Mouse (Mus musculus): ENCODE measurements around the gene Mcf2l. TPM values are rescaled to one million over a fixed set of nuclear protein-coding genes. Genes with fewer than 3 reads are reported as not detected.

The Mcf2l gene
- polyA plus RNA-seq, 1 experiment, result 17.3 TPM

- WGBS, result 72% methylated on average over 7 of the region's 7 CpGs
- no peak overlapping the region for H3K27ac ChIP-seq (ENCODE audit: control insufficient read depth, insufficient read depth, low read depth, low read length, poor library complexity)
- H3K4me1 ChIP-seq (ENCODE audit: control insufficient read depth, insufficient read depth, low read length), result peaks cover 2% of the 10 kb centered on the region; the same call in 1 of the 2 replicates
- H3K4me3 ChIP-seq (replicated peaks; ENCODE audit: control insufficient read depth, low read depth, low read length), result no peak overlapping the region
- TF ChIP-seq CTCF (IDR thresholded peaks at IDR 0.05; ENCODE audit: control insufficient read depth, insufficient read depth, low read length), result no peak
- no peak for TF ChIP-seq POLR2A (IDR thresholded peaks at IDR 0.05; ENCODE audit: borderline replicate concordance, control insufficient read depth, low read depth, low read length)
Measured at GRCm38 (mm10) chr8:12951051-12951630, 77.5 kb downstream of the Mcf2l start.

GRCm38 (mm10) chr8:12952699-12953098 lies 79.1 kb downstream of the Mcf2l start:
- no peak for TF ChIP-seq CTCF (IDR thresholded peaks at IDR 0.05; ENCODE audit: control insufficient read depth, insufficient read depth, low read length)
- peaks cover 5% of the 10 kb centered on the region; the same call in 1 of the 2 replicates for H3K4me1 ChIP-seq (ENCODE audit: control insufficient read depth, insufficient read depth, low read length)
- H3K4me3 ChIP-seq (replicated peaks; ENCODE audit: control insufficient read depth, low read depth, low read length), result no peak overlapping the region
- H3K27ac ChIP-seq (ENCODE audit: control insufficient read depth, insufficient read depth, low read depth, low read length, poor library complexity), result no peak overlapping the region
- 76% methylated on average over 6 of the region's 6 CpGs for WGBS

GRCm38 (mm10) chr8:12955362-12955879 lies 81.8 kb downstream of the Mcf2l start:
- TF ChIP-seq CTCF (IDR thresholded peaks at IDR 0.05; ENCODE audit: control insufficient read depth, insufficient read depth, low read length) (no peak), POLR2A (IDR thresholded peaks at IDR 0.05; ENCODE audit: borderline replicate concordance, control insufficient read depth, low read depth, low read length) (no peak)

GRCm38 (mm10) chr8:12955880-12956279 lies 82.3 kb downstream of the Mcf2l start:
- WGBS, result 6% methylated on average over 4 of the region's 4 CpGs
- Histone ChIP-seq H3K27ac (ENCODE audit: control insufficient read depth, insufficient read depth, low read depth, low read length, poor library complexity) (peak overlapping the region; percentile 54), H3K4me3 (replicated peaks; ENCODE audit: control insufficient read depth, low read depth, low read length) (no peak overlapping the region), H3K4me1 (ENCODE audit: control insufficient read depth, insufficient read depth, low read length) (peaks cover 5% of the 10 kb centered on the region; the same call in 1 of the 2 replicates)
- TF ChIP-seq CTCF (IDR thresholded peaks at IDR 0.05; ENCODE audit: control insufficient read depth, insufficient read depth, low read length) (no peak), POLR2A (IDR thresholded peaks at IDR 0.05; ENCODE audit: borderline replicate concordance, control insufficient read depth, low read depth, low read length) (no peak)

More at GRCm38 (mm10) chr8:12955362-12955879, 81.8 kb downstream of the Mcf2l start:
- H3K27ac ChIP-seq (ENCODE audit: control insufficient read depth, insufficient read depth, low read depth, low read length, poor library complexity), result peak overlapping the region; percentile 54
- H3K4me1 ChIP-seq (ENCODE audit: control insufficient read depth, insufficient read depth, low read length), result peaks cover 5% of the 10 kb centered on the region; the same call in 1 of the 2 replicates
- WGBS, result 31% methylated on average over 8 of the region's 8 CpGs
- H3K4me3 ChIP-seq (replicated peaks; ENCODE audit: control insufficient read depth, low read depth, low read length), result no peak overlapping the region

- peaks cover 5% of the 10 kb centered on the region; the same call in 1 of the 2 replicates for H3K4me1 ChIP-seq (ENCODE audit: control insufficient read depth, insufficient read depth, low read length)
- TF ChIP-seq CTCF (IDR thresholded peaks at IDR 0.05; ENCODE audit: control insufficient read depth, insufficient read depth, low read length), result no peak
- no peak for TF ChIP-seq POLR2A (IDR thresholded peaks at IDR 0.05; ENCODE audit: borderline replicate concordance, control insufficient read depth, low read depth, low read length)
- no peak overlapping the region for H3K27ac ChIP-seq (ENCODE audit: control insufficient read depth, insufficient read depth, low read depth, low read length, poor library complexity)
- 54% methylated on average over 5 of the region's 5 CpGs for WGBS
- no peak overlapping the region for H3K4me3 ChIP-seq (replicated peaks; ENCODE audit: control insufficient read depth, low read depth, low read length)
Measured at GRCm38 (mm10) chr8:12956941-12957340, 83.3 kb downstream of the Mcf2l start.

- TF ChIP-seq CTCF (IDR thresholded peaks at IDR 0.05; ENCODE audit: control insufficient read depth, insufficient read depth, low read length), result no peak
- TF ChIP-seq POLR2A (IDR thresholded peaks at IDR 0.05; ENCODE audit: borderline replicate concordance, control insufficient read depth, low read depth, low read length), result no peak
- peaks cover 5% of the 10 kb centered on the region; the same call in 1 of the 2 replicates for H3K4me1 ChIP-seq (ENCODE audit: control insufficient read depth, insufficient read depth, low read length)
- H3K4me3 ChIP-seq (replicated peaks; ENCODE audit: control insufficient read depth, low read depth, low read length), result no peak overlapping the region
- WGBS, result 66% methylated on average over 6 of the region's 6 CpGs
- H3K27ac ChIP-seq (ENCODE audit: control insufficient read depth, insufficient read depth, low read depth, low read length, poor library complexity), result no peak overlapping the region
Measured at GRCm38 (mm10) chr8:12957419-12957818, 83.8 kb downstream of the Mcf2l start.

GRCm38 (mm10) chr8:12960609-12961008 lies 87.0 kb downstream of the Mcf2l start:
- H3K4me1 ChIP-seq (ENCODE audit: control insufficient read depth, insufficient read depth, low read length), result peaks cover 5% of the 10 kb centered on the region; the same call in 1 of the 2 replicates
- no peak overlapping the region for H3K4me3 ChIP-seq (replicated peaks; ENCODE audit: control insufficient read depth, low read depth, low read length)
- WGBS, result 81% methylated on average over 2 of the region's 2 CpGs

GRCm38 (mm10) chr8:12961211-12961610 lies 87.6 kb downstream of the Mcf2l start:
- Histone ChIP-seq H3K4me3 (replicated peaks; ENCODE audit: control insufficient read depth, low read depth, low read length) (no peak overlapping the region), H3K27ac (ENCODE audit: control insufficient read depth, insufficient read depth, low read depth, low read length, poor library complexity) (no peak overlapping the region), H3K4me1 (ENCODE audit: control insufficient read depth, insufficient read depth, low read length) (peaks cover 3% of the 10 kb centered on the region; the same call in 1 of the 2 replicates)
- no peak for TF ChIP-seq CTCF (IDR thresholded peaks at IDR 0.05; ENCODE audit: control insufficient read depth, insufficient read depth, low read length)
- no peak for TF ChIP-seq POLR2A (IDR thresholded peaks at IDR 0.05; ENCODE audit: borderline replicate concordance, control insufficient read depth, low read depth, low read length)
- WGBS, result 49% methylated on average over 2 of the region's 2 CpGs

More at GRCm38 (mm10) chr8:12960609-12961008, 87.0 kb downstream of the Mcf2l start:
- no peak overlapping the region for H3K27ac ChIP-seq (ENCODE audit: control insufficient read depth, insufficient read depth, low read depth, low read length, poor library complexity)
- TF ChIP-seq POLR2A (IDR thresholded peaks at IDR 0.05; ENCODE audit: borderline replicate concordance, control insufficient read depth, low read depth, low read length), result no peak
- TF ChIP-seq CTCF (IDR thresholded peaks at IDR 0.05; ENCODE audit: control insufficient read depth, insufficient read depth, low read length), result no peak
